Mouse (Mus musculus): ENCODE results near the gene Mrpl30. TPM values are rescaled to one million over a fixed set of nuclear protein-coding genes. Genes with fewer than 3 reads are reported as not detected.

Gene Mrpl30
- polyA plus RNA-seq, 1 experiment, result 181 TPM

DNA sequence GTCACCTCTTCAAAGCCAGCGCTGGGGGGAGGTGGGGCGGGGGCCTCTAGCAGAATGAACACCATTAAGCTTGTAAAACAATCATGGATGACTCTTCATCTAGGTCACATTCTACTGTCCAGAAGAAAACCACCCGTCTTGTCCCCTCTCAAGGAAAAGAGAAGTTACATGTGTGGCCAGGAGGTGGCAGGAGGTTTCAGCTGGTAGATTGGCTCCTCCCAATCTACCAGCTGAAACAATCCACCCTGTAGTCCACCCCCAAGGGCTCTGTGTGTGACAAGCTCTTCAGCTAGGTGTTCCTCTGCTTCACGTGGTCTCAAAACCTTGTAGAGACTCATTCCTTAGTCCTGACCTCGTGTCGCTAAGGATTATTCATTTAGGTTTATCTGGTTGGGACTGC lies 12.9 kb downstream of the Mrpl30 start:
- H3K4me3 ChIP-seq, result no peak overlapping the region
- H3K79me2 ChIP-seq (ENCODE audit: control insufficient read depth, insufficient read depth), result no peaks in the 10 kb centered on the region
- no peak for TF ChIP-seq POLR2A (IDR thresholded peaks at IDR 0.05; ENCODE audit: insufficient read length, low read depth)
- no peak for TF ChIP-seq MYOD1 (IDR thresholded peaks at IDR 0.05; ENCODE audit: control insufficient read depth in 1 of 3, insufficient read length in 2 of 3, low read depth in 2 of 3)
- TF ChIP-seq USF1 (IDR thresholded peaks at IDR 0.05; ENCODE audit: low read depth), result no peak
- TF ChIP-seq REST (IDR thresholded peaks at IDR 0.05; ENCODE audit: insufficient read depth, insufficient read length), result no peak
- TF ChIP-seq MYOG (IDR thresholded peaks at IDR 0.05; ENCODE audit: control insufficient read depth in 1 of 3, insufficient read depth in 1 of 3, insufficient read length in 2 of 3, low read depth in 2 of 3), result no peak
- TF ChIP-seq E2F4 (IDR thresholded peaks at IDR 0.05; ENCODE audit: insufficient read depth), result no peak
- TF ChIP-seq MAX (IDR thresholded peaks at IDR 0.05; ENCODE audit: low read depth), result no peak
- TF ChIP-seq TCF3 (IDR thresholded peaks at IDR 0.05; ENCODE audit: insufficient read length, low read depth), result no peak
- TF ChIP-seq TCF12 (IDR thresholded peaks at IDR 0.05; ENCODE audit: insufficient read depth, poor library complexity, severe bottlenecking), result no peak
- no peak for TF ChIP-seq SRF (IDR thresholded peaks at IDR 0.05; ENCODE audit: control insufficient read depth, insufficient read length, low read depth)
- TF ChIP-seq CEBPB (IDR thresholded peaks at IDR 0.05; ENCODE audit: insufficient read depth, poor library complexity, severe bottlenecking), result no peak
- no peak for TF ChIP-seq POLR2AphosphoS2 (IDR thresholded peaks at IDR 0.05; ENCODE audit: insufficient read length, low read depth)
- no peak overlapping the region for H3ac ChIP-seq (ENCODE audit: control insufficient read depth, insufficient read length)
- H3K27me3 ChIP-seq (ENCODE audit: control insufficient read depth, insufficient read depth, insufficient read length), result peaks cover 6% of the 10 kb centered on the region
- H3K4me2 ChIP-seq (ENCODE audit: low read depth), result no peak overlapping the region
- H3K36me3 ChIP-seq (ENCODE audit: control insufficient read depth, insufficient read depth), result peaks cover 8% of the 10 kb centered on the region

DNA sequence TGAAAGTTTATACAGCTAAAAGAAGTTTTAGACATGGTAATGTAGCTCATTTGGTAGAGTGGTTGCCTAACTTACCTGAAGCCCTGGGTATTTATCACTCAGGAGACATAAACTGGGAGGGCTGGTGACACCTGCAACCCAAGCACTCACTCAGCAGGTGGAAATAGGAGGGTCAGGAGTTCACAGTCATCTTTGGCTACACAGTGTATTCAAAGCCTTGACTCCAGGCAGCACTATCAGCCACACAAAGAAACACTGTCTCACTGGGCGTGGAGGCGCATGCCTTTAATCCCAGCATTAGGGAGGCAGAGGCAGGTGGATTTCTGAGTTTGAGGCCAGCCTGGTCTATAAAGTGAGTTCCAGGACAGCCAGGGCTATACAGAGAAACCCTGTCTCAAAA lies 22.5 kb downstream of the Mrpl30 start:
- Histone ChIP-seq H3K4me3 (no peak overlapping the region), H3K4me2 (ENCODE audit: low read depth) (no peak overlapping the region), H3K27me3 (ENCODE audit: control insufficient read depth, insufficient read depth, insufficient read length) (peaks cover 7% of the 10 kb centered on the region), H3K79me2 (ENCODE audit: control insufficient read depth, insufficient read depth) (no peaks in the 10 kb centered on the region), H3ac (ENCODE audit: control insufficient read depth, insufficient read length) (no peak overlapping the region), H3K36me3 (ENCODE audit: control insufficient read depth, insufficient read depth) (no peaks in the 10 kb centered on the region)
- TF ChIP-seq TCF12 (IDR thresholded peaks at IDR 0.05; ENCODE audit: insufficient read depth, poor library complexity, severe bottlenecking) (no peak), E2F4 (IDR thresholded peaks at IDR 0.05; ENCODE audit: insufficient read depth) (no peak), REST (IDR thresholded peaks at IDR 0.05; ENCODE audit: insufficient read depth, insufficient read length) (no peak), MYOG (IDR thresholded peaks at IDR 0.05; ENCODE audit: control insufficient read depth in 1 of 3, insufficient read depth in 1 of 3, insufficient read length in 2 of 3, low read depth in 2 of 3) (no peak), USF1 (IDR thresholded peaks at IDR 0.05; ENCODE audit: low read depth) (no peak)

DNA sequence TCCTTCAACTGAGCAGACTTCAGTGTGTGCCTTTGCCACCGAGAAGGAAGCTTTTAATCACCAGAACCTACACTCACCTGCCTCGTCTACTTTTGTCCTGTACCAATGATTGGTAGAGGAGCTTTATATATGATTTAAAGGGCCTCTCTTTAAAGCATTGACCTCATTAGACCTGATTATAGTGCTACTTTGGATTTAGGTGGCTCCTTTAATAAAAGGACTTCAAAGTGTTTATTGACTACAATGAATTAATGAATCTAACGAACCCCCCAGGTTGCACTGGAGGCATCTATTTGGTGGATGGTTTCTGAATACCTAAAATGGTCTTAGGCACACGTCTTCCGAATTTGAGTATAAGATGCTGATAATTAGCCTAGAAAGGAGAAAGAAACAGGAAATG lies 26.1 kb downstream of the Mrpl30 start, which contains the start of gene Lyg2:
Gene Lyg2, minus strand, starts transcription at position 101 of the 400 bp plus-strand sequence.
- TF ChIP-seq POLR2AphosphoS2 (IDR thresholded peaks at IDR 0.05; ENCODE audit: insufficient read length, low read depth), result no peak
- no peak for TF ChIP-seq USF1 (IDR thresholded peaks at IDR 0.05; ENCODE audit: low read depth)
- no peak for TF ChIP-seq REST (IDR thresholded peaks at IDR 0.05; ENCODE audit: insufficient read depth, insufficient read length)
- TF ChIP-seq SRF (IDR thresholded peaks at IDR 0.05; ENCODE audit: control insufficient read depth, insufficient read length, low read depth), result no peak
- TF ChIP-seq TCF3 (IDR thresholded peaks at IDR 0.05; ENCODE audit: insufficient read length, low read depth), result no peak
- TF ChIP-seq MYOD1 (IDR thresholded peaks at IDR 0.05; ENCODE audit: control insufficient read depth in 1 of 3, insufficient read length in 2 of 3, low read depth in 2 of 3), result no peak
- TF ChIP-seq POLR2A (IDR thresholded peaks at IDR 0.05; ENCODE audit: insufficient read length, low read depth), result no peak
- TF ChIP-seq MYOG (IDR thresholded peaks at IDR 0.05; ENCODE audit: control insufficient read depth in 1 of 3, insufficient read depth in 1 of 3, insufficient read length in 2 of 3, low read depth in 2 of 3), result no peak
- no peak for TF ChIP-seq MAX (IDR thresholded peaks at IDR 0.05; ENCODE audit: low read depth)
- TF ChIP-seq CEBPB (IDR thresholded peaks at IDR 0.05; ENCODE audit: insufficient read depth, poor library complexity, severe bottlenecking), result no peak
- TF ChIP-seq E2F4 (IDR thresholded peaks at IDR 0.05; ENCODE audit: insufficient read depth), result no peak
- no peak for TF ChIP-seq TCF12 (IDR thresholded peaks at IDR 0.05; ENCODE audit: insufficient read depth, poor library complexity, severe bottlenecking)
- Histone ChIP-seq H3K36me3 (ENCODE audit: control insufficient read depth, insufficient read depth) (no peaks in the 10 kb centered on the region), H3ac (ENCODE audit: control insufficient read depth, insufficient read length) (no peak within 1 kb of the TSS), H3K27me3 (ENCODE audit: control insufficient read depth, insufficient read depth, insufficient read length) (peaks cover 6% of the 10 kb centered on the region), H3K4me2 (ENCODE audit: low read depth) (no peak within 1 kb of the TSS), H3K79me2 (ENCODE audit: control insufficient read depth, insufficient read depth) (no peaks in the 10 kb centered on the region), H3K4me3 (no peak within 1 kb of the TSS)

DNA sequence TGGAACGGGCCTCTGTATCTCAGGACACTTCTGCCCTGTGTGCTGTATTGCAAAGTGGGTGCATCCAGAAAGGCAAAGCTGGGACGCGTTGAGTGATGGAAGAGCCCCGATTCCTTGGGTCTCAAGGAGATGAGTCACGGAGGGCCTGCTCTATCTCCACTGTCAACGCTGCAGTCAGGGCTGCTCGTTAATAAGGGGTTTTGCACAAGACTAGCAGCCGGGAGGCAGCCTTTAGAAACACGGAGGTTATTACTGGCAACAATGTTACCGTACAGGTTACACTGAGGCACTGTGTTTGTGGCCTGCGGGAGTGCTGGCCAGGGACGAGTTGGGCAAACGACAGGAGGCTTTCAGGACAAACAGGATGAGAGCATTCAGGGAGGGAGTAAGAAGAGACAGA lies 27.4 kb downstream of the Mrpl30 start:
- H3K36me3 ChIP-seq (ENCODE audit: control insufficient read depth, insufficient read depth), result no peaks in the 10 kb centered on the region
- no peak overlapping the region for H3K4me2 ChIP-seq (ENCODE audit: low read depth)
- peaks cover 6% of the 10 kb centered on the region for H3K27me3 ChIP-seq (ENCODE audit: control insufficient read depth, insufficient read depth, insufficient read length)
- TF ChIP-seq POLR2A (IDR thresholded peaks at IDR 0.05; ENCODE audit: insufficient read length, low read depth), result no peak
- TF ChIP-seq MYOG (IDR thresholded peaks at IDR 0.05; ENCODE audit: control insufficient read depth in 1 of 3, insufficient read depth in 1 of 3, insufficient read length in 2 of 3, low read depth in 2 of 3), result no peak
- no peak for TF ChIP-seq MYOD1 (IDR thresholded peaks at IDR 0.05; ENCODE audit: control insufficient read depth in 1 of 3, insufficient read length in 2 of 3, low read depth in 2 of 3)
- H3K79me2 ChIP-seq (ENCODE audit: control insufficient read depth, insufficient read depth), result no peaks in the 10 kb centered on the region
- no peak overlapping the region for H3ac ChIP-seq (ENCODE audit: control insufficient read depth, insufficient read length)
- H3K4me3 ChIP-seq, result no peak overlapping the region

DNA sequence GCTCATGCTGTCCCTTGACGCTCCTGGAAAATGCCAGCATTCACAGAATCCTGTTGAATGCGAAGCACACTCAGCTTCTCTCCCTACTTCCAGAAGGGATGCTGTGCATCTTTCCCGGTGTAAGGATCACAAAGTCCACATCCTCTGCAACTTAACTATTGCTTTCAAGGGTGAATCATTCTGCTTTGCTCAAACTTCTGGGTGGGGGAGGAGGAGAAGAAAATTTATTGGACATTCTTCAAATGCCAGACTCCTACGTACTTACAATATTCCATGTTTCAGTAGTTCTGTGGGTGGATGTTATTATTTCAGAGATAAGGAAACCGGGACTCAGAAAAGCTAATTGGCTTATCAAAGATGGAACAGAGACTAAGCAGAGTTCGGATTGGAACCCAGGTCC lies 27.8 kb downstream of the Mrpl30 start:
- Histone ChIP-seq H3ac (ENCODE audit: control insufficient read depth, insufficient read length) (no peak overlapping the region), H3K27me3 (ENCODE audit: control insufficient read depth, insufficient read depth, insufficient read length) (peaks cover 8% of the 10 kb centered on the region), H3K36me3 (ENCODE audit: control insufficient read depth, insufficient read depth) (no peaks in the 10 kb centered on the region), H3K4me2 (ENCODE audit: low read depth) (no peak overlapping the region), H3K79me2 (ENCODE audit: control insufficient read depth, insufficient read depth) (no peaks in the 10 kb centered on the region), H3K4me3 (no peak overlapping the region)
- TF ChIP-seq USF1 (IDR thresholded peaks at IDR 0.05; ENCODE audit: low read depth) (no peak), POLR2A (IDR thresholded peaks at IDR 0.05; ENCODE audit: insufficient read length, low read depth) (no peak), REST (IDR thresholded peaks at IDR 0.05; ENCODE audit: insufficient read depth, insufficient read length) (no peak), SRF (IDR thresholded peaks at IDR 0.05; ENCODE audit: control insufficient read depth, insufficient read length, low read depth) (no peak), CEBPB (IDR thresholded peaks at IDR 0.05; ENCODE audit: insufficient read depth, poor library complexity, severe bottlenecking) (no peak), POLR2AphosphoS2 (IDR thresholded peaks at IDR 0.05; ENCODE audit: insufficient read length, low read depth) (no peak), TCF12 (IDR thresholded peaks at IDR 0.05; ENCODE audit: insufficient read depth, poor library complexity, severe bottlenecking) (no peak), E2F4 (IDR thresholded peaks at IDR 0.05; ENCODE audit: insufficient read depth) (no peak), TCF3 (IDR thresholded peaks at IDR 0.05; ENCODE audit: insufficient read length, low read depth) (no peak), MAX (IDR thresholded peaks at IDR 0.05; ENCODE audit: low read depth) (no peak), MYOG (IDR thresholded peaks at IDR 0.05; ENCODE audit: control insufficient read depth in 1 of 3, insufficient read depth in 1 of 3, insufficient read length in 2 of 3, low read depth in 2 of 3) (no peak), MYOD1 (IDR thresholded peaks at IDR 0.05; ENCODE audit: control insufficient read depth in 1 of 3, insufficient read length in 2 of 3, low read depth in 2 of 3) (no peak)

All from myocyte (in vitro differentiated cells).